Mouse (Mus musculus): ENCODE results near the gene Abcg1.

The Abcg1 gene

DNA sequence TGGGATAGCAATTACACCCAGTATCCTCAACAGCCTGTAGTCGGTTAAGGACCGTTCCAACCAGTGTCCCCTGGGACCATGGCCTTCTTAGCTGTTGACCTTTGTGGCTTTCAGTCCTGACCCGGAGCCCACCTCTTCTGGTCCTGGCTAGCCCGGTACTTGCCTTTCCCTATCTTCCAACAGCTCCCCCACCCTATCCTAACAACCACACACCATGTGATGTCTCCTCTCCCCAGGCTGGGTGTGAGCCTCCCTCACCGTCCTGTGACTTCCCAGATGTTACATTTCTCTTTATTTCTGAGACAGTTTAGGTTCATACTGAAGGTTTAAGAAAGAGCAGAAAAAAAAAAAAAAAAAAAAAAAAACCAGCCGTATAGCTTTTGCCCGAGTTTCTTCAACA, 17.1 kb upstream of the Abcg1 start:
- no peak for DNase-seq (ENCODE audit: low read depth)

DNA sequence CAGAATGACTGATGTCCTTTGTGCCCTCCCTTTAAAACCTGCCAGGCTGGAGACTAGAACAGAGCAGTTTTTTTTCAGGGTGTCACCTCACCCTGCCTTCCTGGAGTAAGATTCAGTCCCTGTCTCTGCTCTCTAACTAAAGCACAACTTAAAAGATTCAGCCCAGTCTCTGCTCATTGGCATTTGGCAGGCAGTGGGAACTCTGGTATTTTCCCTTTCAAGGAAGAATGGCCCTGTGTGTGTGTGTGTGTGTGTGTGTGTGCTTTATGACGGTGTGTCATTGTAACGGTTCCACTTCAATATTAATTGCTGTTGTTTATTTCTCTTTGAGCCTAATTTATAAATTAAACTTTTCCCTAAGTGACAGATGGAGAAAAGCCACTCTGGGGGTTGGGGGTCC, 14.7 kb upstream of the Abcg1 start:
- no peak for DNase-seq (ENCODE audit: low read depth)

DNA sequence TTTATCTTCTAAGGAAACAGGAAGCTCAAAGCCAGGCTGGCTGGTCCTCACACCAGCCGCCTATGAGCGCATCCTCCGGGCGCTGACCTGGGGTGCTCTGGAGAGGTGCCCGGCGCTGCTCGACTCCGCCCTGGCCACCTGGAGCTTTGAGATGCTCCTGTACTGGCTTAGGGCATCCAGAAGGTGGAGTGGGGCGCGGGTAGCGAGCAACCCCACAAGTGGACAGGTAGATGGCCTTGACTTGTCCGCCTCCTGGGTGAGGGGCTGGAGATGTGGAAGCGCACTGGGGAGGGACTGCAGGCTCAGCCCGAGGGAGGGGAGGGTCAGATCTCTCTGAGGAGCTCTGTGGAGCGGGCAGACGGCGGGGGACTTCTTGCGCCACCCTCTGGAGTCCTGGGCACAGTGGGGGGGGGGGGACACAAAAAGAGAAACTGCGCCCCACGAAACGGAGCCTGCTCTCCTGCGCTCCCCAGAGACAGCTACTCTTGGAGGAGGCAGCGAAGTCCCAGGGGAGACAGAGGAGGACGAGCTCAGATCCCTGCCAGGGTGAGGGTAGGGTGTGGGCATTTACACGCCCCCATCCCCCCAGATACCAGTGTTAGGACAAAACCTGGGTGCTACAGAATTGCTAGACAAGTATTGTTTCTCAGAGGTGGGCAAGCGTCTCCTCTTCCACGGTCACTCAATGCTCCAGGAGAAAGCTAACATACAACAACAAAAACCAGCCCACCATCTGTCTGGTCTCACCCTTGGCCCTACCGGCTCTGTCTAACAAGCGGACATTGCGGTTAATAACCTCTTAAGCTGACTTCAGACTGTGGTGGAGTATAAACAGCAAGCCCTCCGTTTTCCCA, 643 bp downstream of the Abcg1 start:
- DNase-seq (ENCODE audit: low read depth), result no peak

DNA sequence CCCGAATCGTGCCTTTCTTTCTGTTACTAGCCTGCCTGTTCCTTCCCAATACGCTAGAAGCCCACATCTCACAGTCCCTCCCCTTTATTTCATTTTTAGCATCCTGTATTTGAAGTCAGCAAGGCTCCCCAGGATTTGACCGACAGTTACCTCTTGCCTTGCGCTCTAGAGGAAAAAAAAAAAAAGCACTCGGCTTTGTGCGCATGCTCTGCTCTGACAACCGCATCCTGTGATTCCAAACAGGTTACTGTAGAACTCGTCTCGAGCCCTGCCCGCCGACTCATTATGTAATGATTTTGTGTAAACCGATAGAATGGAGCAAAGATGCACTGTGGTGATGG, 1.2 kb downstream of the Abcg1 start:
- peak; percentile 41 for DNase-seq (ENCODE audit: low read depth)

DNA sequence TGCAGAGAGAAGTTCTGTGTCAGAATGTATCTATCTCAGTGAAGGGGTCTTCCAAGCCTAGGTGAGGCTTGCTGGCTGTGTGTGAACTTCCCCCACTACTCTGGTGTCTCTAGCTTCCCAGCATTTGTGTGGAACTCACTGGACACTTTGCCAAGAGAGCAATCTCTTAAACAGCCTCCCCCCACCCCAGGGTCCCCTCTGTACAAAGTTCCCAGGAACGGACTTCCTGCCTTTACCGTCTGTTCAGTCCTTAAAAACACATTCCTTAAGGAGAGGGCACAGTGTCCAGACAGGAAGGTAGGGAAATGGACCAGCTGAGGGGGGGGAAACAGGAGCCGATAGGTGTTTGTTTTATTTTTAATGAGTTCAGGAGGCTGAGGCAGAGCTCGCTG, 2.7 kb downstream of the Abcg1 start:
- no peak for DNase-seq (ENCODE audit: low read depth)

DNA sequence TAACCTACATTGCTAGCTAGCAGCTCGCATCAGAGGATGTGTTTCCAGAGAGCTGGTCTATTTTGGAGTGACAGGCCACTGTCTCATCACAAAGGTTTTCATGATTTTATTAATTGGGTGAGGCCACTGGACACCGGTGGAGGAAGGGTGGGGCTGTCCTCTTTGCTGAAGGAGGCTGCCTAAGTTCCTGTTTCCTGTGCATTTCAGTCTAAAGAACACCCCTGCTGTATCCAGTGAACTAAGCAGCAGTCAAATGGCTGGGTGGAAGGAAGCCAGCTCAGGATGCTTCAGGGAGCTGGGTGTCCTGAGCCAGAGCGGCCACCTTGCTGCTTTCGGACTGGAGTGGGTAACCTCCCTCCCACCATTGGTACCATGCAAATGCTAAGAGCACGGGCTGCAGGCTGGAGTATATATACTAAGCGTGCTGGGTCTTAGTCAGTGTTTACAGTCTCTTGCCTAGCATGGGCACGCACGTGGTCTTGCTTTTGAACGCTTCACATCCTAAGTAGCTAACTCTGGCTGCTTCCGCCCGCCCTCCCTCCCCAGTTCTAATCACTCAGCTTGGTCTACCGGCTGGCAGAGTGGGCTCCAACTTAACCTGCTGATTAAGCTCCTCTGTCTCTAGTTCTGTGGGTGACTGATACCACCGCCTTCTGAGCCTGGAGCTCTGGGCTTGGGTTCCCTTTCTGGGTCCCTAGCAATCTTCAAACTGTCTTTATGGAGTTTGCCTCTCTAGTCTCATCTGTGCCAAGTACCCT, 3.3 kb downstream of the Abcg1 start:
- no peak for DNase-seq (ENCODE audit: low read depth)

DNA sequence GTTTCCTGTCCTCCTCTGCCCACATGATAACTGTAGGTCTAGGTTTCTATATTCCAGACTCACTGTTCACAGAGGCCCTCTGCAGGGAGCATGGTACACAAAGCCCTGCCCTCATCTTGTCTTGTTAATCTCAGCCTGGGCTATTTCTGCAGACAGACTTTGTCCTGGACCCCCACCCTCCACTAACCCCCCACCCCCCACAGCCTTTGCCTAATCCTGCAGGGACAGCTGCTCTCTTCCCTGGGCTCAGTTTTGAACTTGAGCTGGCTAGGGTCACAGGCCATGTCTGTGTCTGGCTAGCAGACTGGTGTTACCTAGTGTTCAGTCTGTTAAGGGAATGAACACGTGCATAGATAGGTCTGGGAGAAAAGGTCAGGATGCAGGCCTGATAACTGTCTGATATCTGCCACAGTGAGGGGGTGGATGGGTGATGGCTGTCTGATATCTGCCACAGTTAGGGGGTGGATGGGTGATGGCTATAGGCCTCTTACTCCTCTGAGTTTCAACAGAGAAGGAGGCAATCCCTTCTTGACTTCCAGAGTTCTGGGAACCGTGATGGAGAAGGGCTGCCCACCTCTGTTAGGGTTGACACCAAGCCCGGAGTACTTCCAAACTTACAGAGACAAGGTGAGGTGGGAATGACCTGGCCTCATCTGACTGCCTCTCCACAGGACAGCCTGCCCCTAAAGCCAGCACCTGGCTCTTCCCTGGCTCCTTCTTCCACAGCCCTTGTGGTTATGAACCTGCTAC, 4.0 kb downstream of the Abcg1 start:
- no peak for DNase-seq (ENCODE audit: low read depth)

DNA sequence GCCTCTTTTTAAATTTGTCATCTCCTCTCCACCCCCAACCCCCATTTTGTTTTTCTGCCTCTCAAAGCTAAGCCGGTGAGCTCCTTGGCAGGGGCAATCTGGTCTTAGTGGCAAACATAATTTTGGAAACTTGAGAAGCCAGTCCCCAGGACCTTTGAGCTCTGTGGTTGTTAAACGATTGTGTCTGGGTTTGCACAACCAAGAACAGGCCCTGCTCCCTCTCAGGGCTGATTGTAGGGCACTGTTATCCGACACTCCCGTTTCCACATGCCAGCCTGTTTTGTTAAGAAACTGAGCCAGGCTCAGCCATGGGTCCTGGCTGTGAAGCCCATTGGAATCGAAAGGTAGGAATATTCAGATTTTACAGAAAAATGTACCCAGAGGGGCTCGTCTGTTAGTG, 8.6 kb downstream of the Abcg1 start:
- DNase-seq (ENCODE audit: low read depth), result peak; percentile 15

DNA sequence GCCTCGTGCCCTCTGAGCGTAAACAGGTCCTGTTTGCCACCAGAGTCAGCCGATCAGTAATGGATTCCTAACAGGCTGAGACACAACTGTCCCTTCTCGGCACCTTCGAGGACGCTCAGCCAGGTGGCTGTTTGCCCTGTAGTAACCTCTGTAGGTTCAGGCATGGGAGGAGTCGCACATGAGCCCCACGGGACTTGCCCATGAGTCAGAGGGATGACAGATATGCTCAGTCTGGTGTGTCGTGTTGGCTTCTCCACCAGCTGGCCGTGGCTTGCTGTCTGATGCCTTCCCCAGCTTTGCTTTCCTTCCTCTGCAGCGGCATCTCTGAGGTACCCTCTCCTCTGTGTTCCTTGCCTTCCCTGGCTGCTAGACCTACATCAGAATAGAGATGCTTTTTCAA, 9.6 kb downstream of the Abcg1 start:
- no peak for DNase-seq (ENCODE audit: low read depth)

DNA sequence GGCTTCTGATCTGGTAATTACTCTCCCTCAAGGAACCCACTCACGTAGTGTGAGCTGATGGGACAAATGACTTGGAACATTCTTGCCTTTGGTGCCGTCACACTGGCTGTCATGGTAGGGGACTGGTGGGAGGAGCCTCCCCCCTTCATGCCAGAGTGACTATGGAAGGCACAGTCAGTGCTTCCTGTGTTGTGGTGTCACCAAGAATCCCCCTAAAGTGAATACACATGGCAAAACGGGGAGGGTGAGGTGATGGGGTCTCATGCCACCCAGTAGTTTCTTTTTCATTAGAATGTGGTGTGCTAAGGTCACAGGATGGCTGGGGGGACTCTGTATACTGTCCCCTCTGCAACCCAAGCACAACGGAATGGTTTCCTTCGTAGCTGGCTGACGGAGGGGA, 11.6 kb downstream of the Abcg1 start:
- no peak for DNase-seq (ENCODE audit: low read depth)

DNA sequence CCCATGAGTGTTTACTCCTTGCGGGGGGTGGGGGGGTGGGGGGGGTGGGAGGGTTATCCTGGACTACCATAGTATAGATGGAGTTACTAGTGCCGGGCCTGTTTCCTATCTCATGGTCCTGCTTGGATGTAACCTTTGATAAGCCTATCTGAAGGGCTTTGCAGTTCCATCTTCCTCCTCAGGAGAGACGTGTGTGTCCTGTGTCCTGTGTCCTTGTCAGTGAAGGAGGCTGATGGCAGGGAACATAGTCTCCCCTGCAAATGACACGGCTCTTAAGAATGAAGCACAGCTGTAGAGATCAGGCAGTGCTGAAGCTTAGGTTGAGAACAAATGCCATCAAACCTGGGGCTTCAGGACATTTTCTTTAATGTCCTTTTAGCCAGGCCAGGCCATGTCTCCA, 12.4 kb downstream of the Abcg1 start:
- no peak for DNase-seq (ENCODE audit: low read depth)

DNA sequence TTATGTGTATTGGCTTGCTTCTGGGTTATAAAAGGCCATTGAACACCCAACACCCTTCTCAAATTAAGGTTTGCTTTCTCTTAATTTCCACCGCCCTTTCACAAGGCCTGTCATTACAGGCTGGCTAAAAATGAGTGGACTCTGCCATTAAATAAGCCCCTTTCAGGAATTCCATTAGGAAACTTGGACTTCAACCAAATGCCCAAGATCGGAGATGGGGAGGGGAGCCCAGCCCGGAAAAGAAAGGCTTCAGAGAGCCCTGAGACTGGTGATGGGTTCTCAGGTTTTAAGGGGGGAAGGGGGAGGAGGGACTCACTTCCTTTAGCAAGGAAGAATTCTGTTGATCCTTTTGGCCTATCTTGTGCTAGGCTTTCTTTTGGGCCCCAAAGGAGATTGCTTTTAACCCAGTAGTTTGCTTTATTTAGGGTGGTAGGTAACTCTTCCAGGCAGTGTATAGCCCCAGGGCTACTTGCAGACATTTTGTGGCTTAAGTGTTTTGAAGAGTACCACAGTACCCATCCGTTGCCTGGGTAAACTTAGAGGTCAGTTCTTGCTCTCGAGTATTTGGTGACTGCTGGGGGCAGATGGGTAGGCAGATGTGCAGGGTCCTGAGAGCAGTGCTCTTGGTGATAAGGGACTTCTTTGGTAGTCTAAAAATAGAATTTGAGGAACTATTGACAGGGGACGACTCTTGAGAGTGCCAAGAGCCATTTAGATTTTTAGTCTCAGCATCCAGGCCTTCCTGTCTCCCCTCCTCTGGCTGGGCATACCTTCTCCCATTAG, 13.1 kb downstream of the Abcg1 start:
- DNase-seq (ENCODE audit: low read depth), result no peak

DNA sequence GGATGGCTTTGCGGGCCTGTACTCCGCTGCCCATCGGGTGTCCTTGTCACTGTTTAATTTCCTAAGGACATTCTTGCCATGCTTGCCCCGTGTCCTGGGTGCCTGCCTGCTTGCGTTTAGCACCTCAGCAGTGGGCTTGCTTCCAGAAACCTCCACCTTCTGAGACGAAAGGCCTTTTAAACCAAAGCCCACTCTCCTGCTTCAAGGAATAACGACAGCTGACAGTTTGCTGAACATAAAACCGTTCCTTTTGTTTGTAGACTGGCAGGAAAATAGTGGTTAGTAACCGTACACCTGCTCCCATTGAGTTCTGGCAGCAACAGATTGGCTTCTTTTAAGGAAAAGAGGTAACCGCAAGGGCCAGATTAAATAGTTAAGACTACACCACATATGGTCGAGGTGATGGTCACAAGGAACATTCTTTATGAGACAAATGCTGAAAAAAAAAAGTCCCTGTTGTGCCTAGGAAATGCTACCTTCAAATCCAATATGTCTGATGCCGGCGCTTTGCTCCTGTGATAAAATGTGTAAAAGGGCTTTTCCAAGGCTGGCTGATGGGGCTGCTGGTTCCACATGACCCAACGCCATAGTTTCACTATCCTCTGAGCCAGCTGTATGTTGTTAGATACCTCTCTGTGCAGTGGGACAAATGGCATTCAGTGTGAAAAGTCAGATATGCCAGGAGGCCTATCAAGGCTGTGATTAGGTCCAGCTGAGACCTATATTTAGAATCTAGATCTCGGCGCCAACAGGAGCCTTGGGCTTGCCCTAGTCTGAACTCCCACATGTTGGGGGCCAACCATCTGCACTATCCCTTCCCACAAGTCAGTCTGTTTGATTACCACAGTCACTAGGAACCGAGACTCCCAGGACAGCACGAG, 14.2 kb downstream of the Abcg1 start:
- peak; percentile 29 for DNase-seq (ENCODE audit: low read depth)

DNA sequence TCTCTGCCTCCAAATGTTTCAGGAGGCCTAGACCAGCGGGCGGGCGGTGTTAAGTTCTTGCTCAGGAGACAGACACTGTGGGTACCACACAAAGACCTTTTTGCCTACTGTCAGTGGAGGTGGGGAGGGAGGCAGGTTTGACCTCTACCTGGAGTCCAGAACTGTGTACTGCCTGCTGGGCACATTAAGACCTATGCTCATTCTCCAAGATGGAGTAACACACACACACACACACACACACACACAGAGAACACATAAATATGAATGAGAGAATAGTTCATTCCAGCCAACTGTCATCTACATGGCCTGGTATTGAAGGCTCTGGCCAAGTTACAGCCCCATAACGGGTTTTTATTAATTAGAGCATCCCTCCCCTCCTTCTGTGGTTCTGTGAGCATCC, 15.4 kb downstream of the Abcg1 start:
- no peak for DNase-seq (ENCODE audit: low read depth)

DNA sequence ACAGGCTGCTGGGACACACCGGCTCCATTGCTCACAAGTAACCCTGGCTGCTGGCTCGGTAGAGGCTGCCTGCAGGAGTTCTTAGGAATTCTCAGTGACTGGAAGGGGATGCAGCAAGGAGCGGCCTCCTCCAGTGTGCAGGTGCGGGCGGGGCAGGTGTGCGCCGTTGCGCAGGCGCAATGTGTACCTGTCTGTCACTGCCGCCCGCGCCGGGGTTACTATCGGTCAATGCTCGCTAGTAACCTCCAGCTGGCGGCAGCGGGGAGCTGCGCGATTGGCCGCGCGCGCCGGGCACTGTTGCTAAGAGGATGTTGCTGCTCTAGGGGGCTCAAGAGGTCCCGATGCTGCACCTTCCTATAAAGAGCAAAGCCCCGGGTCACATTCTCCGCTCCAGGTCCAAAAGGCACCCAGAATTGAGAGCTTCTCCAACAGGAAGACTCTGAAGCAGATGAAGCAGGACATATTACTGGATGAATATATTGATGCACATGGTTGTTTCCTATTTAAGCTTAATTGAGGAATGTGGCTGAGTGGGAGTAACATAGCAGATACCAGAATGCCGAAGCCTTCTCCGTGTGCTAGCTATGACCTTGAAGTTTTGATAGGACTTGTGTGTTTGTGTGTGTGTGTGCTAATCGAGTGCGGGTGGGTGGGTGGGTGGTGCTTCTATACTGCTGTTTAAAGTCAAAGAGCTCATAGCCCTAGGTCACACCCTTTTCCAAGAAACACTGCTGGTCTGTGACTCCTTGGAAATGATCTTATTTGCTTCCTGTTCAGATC, 16.0 kb downstream of the Abcg1 start:
- no peak for DNase-seq (ENCODE audit: low read depth)

DNA sequence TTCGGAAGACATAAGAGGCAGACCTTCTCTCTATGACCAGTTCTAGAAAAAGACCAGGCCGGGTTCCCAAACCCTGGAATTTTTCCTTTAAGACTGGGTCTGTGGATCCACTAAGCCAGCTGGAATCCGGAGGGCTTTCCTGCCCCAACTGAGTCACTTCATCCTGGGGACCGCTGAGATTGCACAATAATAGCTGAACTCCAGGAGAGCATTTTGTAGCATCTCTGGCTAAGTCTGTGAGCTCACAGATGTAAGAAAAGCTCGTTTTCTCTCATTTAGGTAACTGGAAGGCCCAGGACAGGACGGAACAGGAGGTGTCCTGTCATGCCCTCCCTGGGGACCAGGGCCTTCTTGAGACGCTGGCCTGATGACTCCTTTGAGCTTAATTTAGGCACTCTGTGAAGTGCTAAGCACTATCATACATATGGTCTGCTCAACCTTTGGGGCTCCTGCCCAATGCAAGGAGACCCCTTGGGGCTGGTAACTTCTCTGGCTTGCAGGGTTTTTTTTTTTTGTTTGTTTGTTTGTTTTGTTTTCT, 16.6 kb downstream of the Abcg1 start:
- DNase-seq (ENCODE audit: low read depth), result peak; percentile 45

DNA sequence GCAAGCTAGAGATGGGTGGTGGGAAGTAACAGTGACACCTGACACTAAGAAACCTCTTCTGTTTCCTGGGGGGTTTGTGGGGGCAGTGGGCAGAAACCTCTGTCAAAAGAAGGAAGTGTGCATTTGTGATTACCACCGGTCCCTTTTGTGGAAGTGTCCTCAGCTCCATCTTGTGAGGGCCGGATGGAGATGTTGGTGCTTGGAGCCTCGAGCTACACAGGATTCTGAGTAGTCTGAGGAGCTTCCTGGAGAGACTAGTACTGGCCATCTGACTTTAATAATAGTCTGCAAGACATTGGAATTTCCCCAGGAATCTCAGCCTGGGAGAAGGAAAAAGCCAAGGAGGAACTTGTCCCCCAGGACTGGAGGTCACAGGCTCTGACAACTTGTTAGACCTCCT, 17.2 kb downstream of the Abcg1 start:
- peak; percentile 12 for DNase-seq (ENCODE audit: low read depth)

DNA sequence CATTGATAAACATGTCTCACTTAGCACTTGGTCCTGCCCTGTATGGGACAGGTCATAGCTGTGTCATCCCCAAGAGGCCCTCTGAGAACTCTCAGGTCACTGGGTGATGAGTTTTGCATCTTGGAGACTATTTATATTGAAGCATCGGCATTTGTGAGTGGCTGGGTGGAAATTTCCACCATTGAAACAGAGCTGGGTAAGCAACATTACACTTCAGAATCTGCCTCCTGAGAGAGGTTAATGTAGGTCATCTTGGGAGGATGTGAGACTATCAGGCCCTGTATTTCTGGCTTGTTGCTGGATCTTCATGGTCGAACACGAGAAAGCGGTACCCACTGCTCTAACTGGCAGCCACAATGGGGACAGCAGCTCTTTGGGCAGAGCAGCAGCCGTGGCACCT, 18.0 kb downstream of the Abcg1 start:
- no peak for DNase-seq (ENCODE audit: low read depth)

DNA sequence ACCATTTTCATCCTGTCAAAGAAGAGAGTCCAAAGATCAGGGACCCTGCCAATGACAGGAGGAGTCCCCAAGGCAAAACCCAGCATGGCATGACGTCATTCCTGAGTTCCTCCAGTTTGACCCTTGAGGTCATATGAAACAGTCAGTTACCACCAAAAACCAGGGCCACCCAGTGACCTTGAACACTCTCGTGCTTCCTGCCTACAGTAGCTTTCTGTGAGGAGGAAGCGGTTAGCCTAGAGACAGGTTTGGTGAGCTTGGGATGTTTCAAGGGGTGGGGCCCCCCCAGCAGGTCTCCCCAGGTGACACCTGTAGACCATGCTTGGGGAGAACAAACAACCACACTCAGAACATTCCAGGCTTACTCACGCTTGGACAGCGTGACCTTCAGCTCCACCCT, 20.1 kb downstream of the Abcg1 start:
- DNase-seq (ENCODE audit: low read depth), result no peak

DNA sequence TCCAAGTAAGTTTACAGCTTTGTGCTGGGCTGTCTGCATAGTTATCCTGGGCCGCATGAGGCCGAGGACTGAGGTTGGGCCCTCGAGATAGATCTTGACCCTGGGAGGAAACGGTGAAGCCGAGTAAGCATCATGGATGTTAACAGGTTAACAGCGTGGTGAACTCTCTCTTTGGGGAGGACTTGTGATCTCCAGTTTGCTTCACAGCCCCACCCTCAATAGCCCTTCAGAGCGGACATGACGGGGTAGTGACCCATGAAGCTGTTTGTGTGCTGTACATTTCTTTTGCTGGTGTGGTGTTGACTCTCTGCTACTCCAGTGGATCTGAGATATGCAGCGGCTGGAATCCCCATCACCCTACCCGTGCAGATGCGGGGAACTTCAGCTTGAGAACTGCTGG, 21.1 kb downstream of the Abcg1 start:
- no peak for DNase-seq (ENCODE audit: low read depth)
